Mouse (Mus musculus) liver, adult 2 months (tissue): ENCODE data around the gene Bicra. TPM values are rescaled to one million over a fixed set of nuclear protein-coding genes. Genes with fewer than 3 reads are reported as not detected.

Experiments used
- DNase-seq: peaks from one replicate; pipeline ENCODE4 v3.0.0-alpha.2; 2011; ENCODE audit warnings: low read depth, low spot score; ENCODE audit errors: extremely low read depth
- H3K27ac ChIP-seq: fragments of 200-500 bp; replicated peaks from 2 replicates; pipeline ENCODE4 v1.5.1; 2012; ENCODE audit warnings: low read depth, mild to moderate bottlenecking, control low read depth, inconsistent platforms, low read length; ENCODE audit not compliant: insufficient read depth
- H3K27me3 ChIP-seq: fragments of 200-500 bp; 2 replicates; pipeline ENCODE4 v1.6.1; 2012; ENCODE audit warnings: mild to moderate bottlenecking, moderate library complexity, low read length, inconsistent platforms; ENCODE audit not compliant: control insufficient read depth, insufficient read depth
- H3K36me3 ChIP-seq: fragments of 200-500 bp; 2 replicates; pipeline ENCODE4 v1.6.1; 2012; ENCODE audit warnings: low read length, inconsistent platforms; ENCODE audit not compliant: control insufficient read depth, insufficient read depth
- H3K4me1 ChIP-seq: fragments of 200-500 bp; 2 replicates; pipeline ENCODE4 v1.6.1; 2011; ENCODE audit warnings: low read length; ENCODE audit not compliant: control insufficient read depth, insufficient read depth
- H3K4me3 ChIP-seq: fragments of 200-500 bp; 2 replicates; pipeline ENCODE4 v1.5.1; 2011; ENCODE audit warnings: low read depth, mild to moderate bottlenecking, control low read depth, low read length, moderate library complexity; ENCODE audit not compliant: insufficient read depth
- H3K79me2 ChIP-seq: fragments of 200-500 bp; 2 replicates; pipeline ENCODE4 v1.6.1; 2012; ENCODE audit warnings: inconsistent platforms, mild to moderate bottlenecking, low read length, moderate library complexity; ENCODE audit not compliant: control insufficient read depth, insufficient read depth
- H3K9ac ChIP-seq: fragments of 200-500 bp; 2 replicates; pipeline ENCODE4 v1.6.1; 2012; ENCODE audit warnings: low read depth, mild to moderate bottlenecking, control low read depth, inconsistent platforms, low read length
- CTCF ChIP-seq: fragments of 200-500 bp; IDR thresholded peaks from 2 replicates; pipeline ENCODE4 v1.5.1; 2011; ENCODE audit warnings: low read depth, low read length, control low read depth
- POLR2A ChIP-seq: fragments of 200-500 bp; IDR thresholded peaks from 2 replicates; pipeline ENCODE4 v1.6.1; 2011; ENCODE audit warnings: low read length, control low read depth; ENCODE audit not compliant: insufficient read depth; ENCODE audit errors: extremely low read depth
- WGBS: fragments of 180-500 bp; shearing (Covaris S2); methylation state at CpG from one replicate; pipeline ENCODE4 v1.1.7; 2018; 5-methylcytosine and 5-hydroxymethylcytosine counted together
- polyA plus RNA-seq: library from polyadenylated mRNA; depleted of rRNA; stranded (reverse); fragments of >200 nt; gene quantifications from 2 replicates; pipeline ENCODE4 v1.2.3, GENCODE M21; 2012
- total RNA-seq: library from RNA; depleted of rRNA; stranded (reverse); fragments of >200 nt; gene quantifications from 2 replicates; pipeline ENCODE4 v1.2.3, GENCODE M21; 2014

Bicra gene
- total and polyA plus RNA-seq, 2 experiments, result 0.55 to 4.6 TPM

DNA sequence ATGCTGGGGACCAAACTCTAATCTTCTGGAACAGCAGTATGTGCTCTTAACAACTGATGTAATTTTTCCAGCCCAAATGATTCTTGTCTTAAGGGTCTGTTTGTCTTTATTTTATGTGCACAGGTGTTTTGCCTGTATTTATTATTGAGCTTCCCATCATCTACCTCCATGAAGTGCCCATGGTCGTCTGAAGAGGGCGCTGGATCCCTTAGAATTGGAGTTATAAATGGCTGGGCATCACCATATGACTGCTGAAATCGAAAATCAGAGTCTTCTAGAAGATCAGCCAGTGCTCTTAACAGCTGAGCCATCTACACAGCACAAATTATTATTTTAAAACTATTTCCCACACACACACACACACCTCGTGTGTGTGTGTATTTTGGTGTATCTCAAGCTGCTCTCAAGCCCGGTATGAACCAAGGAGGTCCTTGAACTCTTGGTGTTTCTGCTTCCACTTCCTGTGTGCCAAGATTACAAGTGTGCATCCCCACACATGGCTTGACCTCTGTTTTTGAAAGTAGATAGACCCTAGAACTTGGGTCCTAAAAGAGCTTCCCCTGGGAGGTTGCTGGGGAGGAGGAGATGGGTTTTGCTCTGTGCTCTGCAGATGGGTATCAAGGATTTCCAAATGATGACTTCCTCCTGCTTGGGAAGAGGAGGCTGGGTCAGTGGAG is 8.9 kb upstream of the Bicra start:
- no peak overlapping the region for H3K9ac ChIP-seq
- peak; percentile 40 for DNase-seq
- 14% methylated on average over 5 of the region's 5 CpGs for WGBS
- H3K27ac ChIP-seq, result no peak overlapping the region
- H3K36me3 ChIP-seq, result no peaks in the 10 kb centered on the region
- H3K79me2 ChIP-seq, result no peaks in the 10 kb centered on the region
- peak; percentile 43 for TF ChIP-seq CTCF
- no peak for TF ChIP-seq POLR2A
- no peak overlapping the region for H3K4me3 ChIP-seq
- peaks cover 5% of the 10 kb centered on the region; the same call in 1 of the 2 replicates for H3K27me3 ChIP-seq
- H3K4me1 ChIP-seq, result peaks cover 4% of the 10 kb centered on the region

DNA sequence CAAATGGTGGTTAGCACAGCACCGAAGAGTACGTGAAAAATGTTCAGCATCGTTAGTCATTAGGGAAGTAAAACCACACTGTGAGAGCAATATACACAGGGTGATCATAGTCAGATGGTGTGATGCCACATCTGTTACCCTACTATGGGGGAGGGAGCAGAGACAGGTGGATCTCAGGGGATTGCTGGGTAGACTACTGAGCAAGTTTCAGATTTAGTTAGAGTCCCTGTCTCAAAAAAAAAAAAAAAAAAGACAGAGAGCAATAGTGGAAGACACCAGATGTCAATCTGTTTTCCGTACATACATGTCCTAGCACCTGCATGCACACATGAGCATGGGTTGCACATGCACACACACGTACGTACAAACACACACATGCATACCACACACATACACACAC is 7.9 kb upstream of the Bicra start:
- Histone ChIP-seq H3K4me1 (peaks cover 5% of the 10 kb centered on the region), H3K36me3 (no peaks in the 10 kb centered on the region), H3K9ac (no peak overlapping the region), H3K4me3 (no peak overlapping the region), H3K27ac (no peak overlapping the region), H3K27me3 (no peaks in the 10 kb centered on the region), H3K79me2 (0 out of 2 replicates have a peak, but pooled peaks cover under 1% of the 10 kb centered on the region)
- DNase-seq, result no peak
- WGBS, result 88% methylated on average over 6 of the region's 6 CpGs
- TF ChIP-seq CTCF (no peak), POLR2A (no peak)

DNA sequence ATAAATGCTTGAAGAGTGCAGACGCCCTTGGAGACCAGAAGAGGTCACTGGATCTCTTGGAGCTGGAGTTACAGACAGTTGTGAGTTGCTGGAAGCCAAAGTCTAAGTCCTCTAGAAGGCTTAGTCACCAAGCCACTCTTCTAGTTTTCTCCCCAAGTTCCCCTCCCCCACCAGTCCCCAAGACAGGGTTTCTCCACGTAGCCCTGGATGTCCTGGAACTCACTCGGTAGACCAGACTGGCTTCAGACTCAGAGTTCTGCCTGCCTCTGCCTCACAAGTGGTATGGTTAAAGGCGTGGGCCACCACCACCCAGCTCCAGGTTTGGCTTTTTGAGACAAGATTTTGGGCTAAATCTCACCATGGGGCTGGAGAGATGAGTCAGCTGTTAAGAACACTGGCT is 7.2 kb upstream of the Bicra start:
- H3K27ac ChIP-seq, result no peak overlapping the region
- H3K27me3 ChIP-seq, result no peaks in the 10 kb centered on the region
- TF ChIP-seq CTCF (no peak), POLR2A (no peak)
- H3K36me3 ChIP-seq, result no peaks in the 10 kb centered on the region
- no peak for DNase-seq
- 0 out of 2 replicates have a peak, but pooled peaks cover 3% of the 10 kb centered on the region for H3K79me2 ChIP-seq
- 77% methylated on average over 4 of the region's 4 CpGs for WGBS
- H3K4me3 ChIP-seq, result no peak overlapping the region
- no peak overlapping the region for H3K9ac ChIP-seq
- peaks cover 6% of the 10 kb centered on the region for H3K4me1 ChIP-seq

DNA sequence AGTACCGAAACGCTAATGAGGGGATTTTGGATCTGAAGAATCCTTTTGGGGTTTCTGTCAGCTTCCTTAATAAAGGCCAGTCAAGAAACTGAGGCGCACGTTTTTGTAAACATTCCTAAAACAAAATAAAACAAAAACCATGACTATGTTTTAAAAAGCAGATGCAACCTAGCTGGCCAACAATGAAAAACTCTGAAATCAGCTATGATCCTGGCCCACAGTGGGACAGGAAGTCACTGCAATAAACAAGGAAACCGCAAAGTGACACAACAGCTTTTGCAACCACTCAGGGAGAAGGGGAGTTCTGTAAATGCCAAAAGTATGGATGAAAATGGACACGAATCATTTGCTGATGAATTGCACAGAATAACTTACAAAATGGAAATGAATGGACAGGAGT is 5.4 kb upstream of the Bicra start:
- no peak for TF ChIP-seq POLR2A
- TF ChIP-seq CTCF, result no peak
- no peak for DNase-seq
- Histone ChIP-seq H3K9ac (no peak overlapping the region), H3K79me2 (peaks cover 3% of the 10 kb centered on the region; the same call in 1 of the 2 replicates), H3K27me3 (no peaks in the 10 kb centered on the region), H3K4me3 (peak overlapping the region; percentile 11; the same call in 1 of the 2 replicates), H3K36me3 (no peaks in the 10 kb centered on the region), H3K4me1 (peaks cover 13% of the 10 kb centered on the region), H3K27ac (no peak overlapping the region)
- 9% methylated on average over 6 of the region's 6 CpGs for WGBS

DNA sequence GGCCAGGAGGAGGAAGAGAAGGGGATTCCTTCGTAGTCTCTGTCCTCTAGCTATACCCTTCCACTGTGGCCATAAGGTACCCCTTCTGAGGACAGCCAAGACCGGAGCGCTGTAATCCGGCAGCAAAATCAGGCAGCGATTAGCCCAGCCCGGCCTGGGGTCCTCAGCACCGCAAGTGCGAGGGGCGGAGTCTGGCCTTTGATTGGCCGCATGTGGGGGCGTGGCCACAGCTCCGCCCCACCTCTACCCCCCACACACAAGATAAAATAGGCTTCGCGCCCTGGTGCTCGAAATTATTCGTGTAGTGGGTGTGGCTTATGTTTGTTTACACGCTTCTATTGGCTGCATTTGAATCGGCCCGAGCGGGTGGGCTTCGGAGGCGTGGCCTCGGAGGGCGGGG is 5.0 kb upstream of the Bicra start:
- TF ChIP-seq CTCF (no peak), POLR2A (0 out of 2 replicates have a peak, but pooled peaks have one; percentile 41)
- Histone ChIP-seq H3K36me3 (no peaks in the 10 kb centered on the region), H3K9ac (peak overlapping the region; percentile 86), H3K79me2 (peaks cover 3% of the 10 kb centered on the region; the same call in 1 of the 2 replicates), H3K27ac (peak overlapping the region; percentile 94), H3K4me1 (peaks cover 13% of the 10 kb centered on the region), H3K27me3 (no peaks in the 10 kb centered on the region), H3K4me3 (peak overlapping the region; percentile 69)
- WGBS, result under 1% methylated on average over 24 of the region's 24 CpGs
- DNase-seq, result peak; percentile 89
